Mouse (Mus musculus): Measurements from ENCODE around the gene Nrip3.

DNA sequence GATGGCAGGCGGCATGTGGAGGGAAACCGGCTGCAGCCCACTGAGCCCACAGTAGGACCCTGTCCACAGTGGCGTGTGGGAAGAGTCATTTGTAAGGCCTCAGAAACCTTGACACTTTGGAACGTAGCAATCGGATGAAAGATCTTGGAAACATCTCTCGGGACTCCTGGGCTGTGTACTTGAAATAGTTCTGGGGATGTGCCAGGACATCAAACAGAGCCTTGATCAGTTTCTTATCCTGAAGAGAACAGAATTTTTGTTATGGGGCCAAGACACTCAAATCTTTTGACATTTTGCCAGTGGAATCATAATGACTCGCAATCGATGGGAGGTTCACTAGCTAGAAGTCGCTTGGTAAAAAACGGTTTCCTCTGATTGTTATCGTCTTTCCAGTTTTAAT lies 17.3 kb upstream of the Nrip3 start:
- TF ChIP-seq CTCF (IDR thresholded peaks at IDR 0.05; ENCODE audit: low read depth) = no peak
- no peak for TF ChIP-seq EP300 (IDR thresholded peaks at IDR 0.05; ENCODE audit: low read depth)
